Mouse (Mus musculus): ENCODE data around the gene Nkx2-5. TPM values are rescaled to one million over a fixed set of nuclear protein-coding genes. Genes with fewer than 3 reads are reported as not detected.

Gene Nkx2-5
- polyA plus RNA-seq, 1 experiment: not detected

- TF ChIP-seq CTCF (IDR thresholded peaks at IDR 0.05; ENCODE audit: borderline replicate concordance, insufficient read depth, low read depth, low read length) (no peak), POLR2A (IDR thresholded peaks at IDR 0.05; ENCODE audit: borderline replicate concordance, insufficient read depth, low read length) (no peak)
- 1% methylated on average over 87 of the region's 87 CpGs for WGBS
- H3K4me3 ChIP-seq (replicated peaks; ENCODE audit: insufficient read depth, low read depth, low read length): no peak overlapping the region
- H3K4me1 ChIP-seq (ENCODE audit: control insufficient read depth, insufficient read depth, low read length): no peaks in the 10 kb centered on the region; the same call in 1 of the 2 replicates
- H3K27ac ChIP-seq (ENCODE audit: insufficient read depth, low read length): no peak overlapping the region
- H3K27me3 ChIP-seq (ENCODE audit: control insufficient read depth, insufficient read depth, low read length): peaks cover 11% of the 10 kb centered on the region; the same call in 1 of the 2 replicates
- no peak for DNase-seq
Observed at GRCm38 (mm10) chr17:26838911-26839717, 5.7 kb downstream of the Nkx2-5 start.

GRCm38 (mm10) chr17:26838191-26838910, 6.5 kb downstream of the Nkx2-5 start:
- 2% methylated on average over 37 of the region's 37 CpGs for WGBS
- DNase-seq: no peak
- Histone ChIP-seq H3K27ac (ENCODE audit: insufficient read depth, low read length) (no peak overlapping the region), H3K4me1 (ENCODE audit: control insufficient read depth, insufficient read depth, low read length) (no peaks in the 10 kb centered on the region; the same call in 1 of the 2 replicates), H3K27me3 (ENCODE audit: control insufficient read depth, insufficient read depth, low read length) (peaks cover 11% of the 10 kb centered on the region; the same call in 1 of the 2 replicates), H3K4me3 (replicated peaks; ENCODE audit: insufficient read depth, low read depth, low read length) (no peak overlapping the region)
- TF ChIP-seq CTCF (IDR thresholded peaks at IDR 0.05; ENCODE audit: borderline replicate concordance, insufficient read depth, low read depth, low read length): no peak
- TF ChIP-seq POLR2A (IDR thresholded peaks at IDR 0.05; ENCODE audit: borderline replicate concordance, insufficient read depth, low read length): no peak

GRCm38 (mm10) chr17:26837546-26837985, 7.2 kb downstream of the Nkx2-5 start:
- TF ChIP-seq POLR2A (IDR thresholded peaks at IDR 0.05; ENCODE audit: borderline replicate concordance, insufficient read depth, low read length) (no peak), CTCF (IDR thresholded peaks at IDR 0.05; ENCODE audit: borderline replicate concordance, insufficient read depth, low read depth, low read length) (no peak)
- DNase-seq: no peak
- H3K4me3 ChIP-seq (replicated peaks; ENCODE audit: insufficient read depth, low read depth, low read length): no peak overlapping the region
- WGBS: 3% methylated on average over 7 of the region's 7 CpGs
- H3K4me1 ChIP-seq (ENCODE audit: control insufficient read depth, insufficient read depth, low read length): no peaks in the 10 kb centered on the region; the same call in 1 of the 2 replicates
- no peak overlapping the region for H3K27ac ChIP-seq (ENCODE audit: insufficient read depth, low read length)
- H3K27me3 ChIP-seq (ENCODE audit: control insufficient read depth, insufficient read depth, low read length): peaks cover 10% of the 10 kb centered on the region; the same call in 1 of the 2 replicates

GRCm38 (mm10) chr17:26836786-26837545, 7.8 kb downstream of the Nkx2-5 start:
- no peak overlapping the region for H3K27ac ChIP-seq (ENCODE audit: insufficient read depth, low read length)
- TF ChIP-seq POLR2A (IDR thresholded peaks at IDR 0.05; ENCODE audit: borderline replicate concordance, insufficient read depth, low read length) (no peak), CTCF (IDR thresholded peaks at IDR 0.05; ENCODE audit: borderline replicate concordance, insufficient read depth, low read depth, low read length) (no peak)
- no peak for DNase-seq
- 3% methylated on average over 19 of the region's 19 CpGs for WGBS
- peaks cover 10% of the 10 kb centered on the region; the same call in 1 of the 2 replicates for H3K27me3 ChIP-seq (ENCODE audit: control insufficient read depth, insufficient read depth, low read length)
- no peak overlapping the region for H3K4me3 ChIP-seq (replicated peaks; ENCODE audit: insufficient read depth, low read depth, low read length)
- H3K4me1 ChIP-seq (ENCODE audit: control insufficient read depth, insufficient read depth, low read length): no peaks in the 10 kb centered on the region; the same call in 1 of the 2 replicates

- Histone ChIP-seq H3K4me1 (ENCODE audit: control insufficient read depth, insufficient read depth, low read length) (no peaks in the 10 kb centered on the region; the same call in 1 of the 2 replicates), H3K4me3 (replicated peaks; ENCODE audit: insufficient read depth, low read depth, low read length) (no peak overlapping the region), H3K27ac (ENCODE audit: insufficient read depth, low read length) (no peak overlapping the region), H3K27me3 (ENCODE audit: control insufficient read depth, insufficient read depth, low read length) (peaks cover 10% of the 10 kb centered on the region; the same call in 1 of the 2 replicates)
- 16% methylated on average over 5 of the region's 5 CpGs for WGBS
- no peak for DNase-seq
- TF ChIP-seq CTCF (IDR thresholded peaks at IDR 0.05; ENCODE audit: borderline replicate concordance, insufficient read depth, low read depth, low read length) (no peak), POLR2A (IDR thresholded peaks at IDR 0.05; ENCODE audit: borderline replicate concordance, insufficient read depth, low read length) (no peak)
Observed at GRCm38 (mm10) chr17:26836377-26836776, 8.4 kb downstream of the Nkx2-5 start.

- no peak for TF ChIP-seq CTCF (IDR thresholded peaks at IDR 0.05; ENCODE audit: borderline replicate concordance, insufficient read depth, low read depth, low read length)
- no peak for TF ChIP-seq POLR2A (IDR thresholded peaks at IDR 0.05; ENCODE audit: borderline replicate concordance, insufficient read depth, low read length)
- Histone ChIP-seq H3K27ac (ENCODE audit: insufficient read depth, low read length) (no peak overlapping the region), H3K4me1 (ENCODE audit: control insufficient read depth, insufficient read depth, low read length) (no peaks in the 10 kb centered on the region; the same call in 1 of the 2 replicates), H3K27me3 (ENCODE audit: control insufficient read depth, insufficient read depth, low read length) (peaks cover 7% of the 10 kb centered on the region; the same call in 1 of the 2 replicates), H3K4me3 (replicated peaks; ENCODE audit: insufficient read depth, low read depth, low read length) (no peak overlapping the region)
- no peak for DNase-seq
- WGBS: 11% methylated on average over 8 of the region's 8 CpGs
Observed at GRCm38 (mm10) chr17:26835956-26836355, 8.9 kb downstream of the Nkx2-5 start.

Measured in cerebellum, adult 2 months (tissue).